Mouse (Mus musculus) testis, adult 2 months (tissue): ENCODE results near the gene Slc2a5.

ENCODE experiments used
- CTCF ChIP-seq: fragments of 200-500 bp; IDR thresholded peaks from 2 replicates; pipeline ENCODE4 v1.5.1; 2012; ENCODE audit warnings: low read depth, mild to moderate bottlenecking, inconsistent platforms, low read length, moderate library complexity; ENCODE audit not compliant: control insufficient read depth, insufficient read depth, insufficient replicate concordance
- POLR2A ChIP-seq: fragments of 200-500 bp; IDR thresholded peaks from 2 replicates; pipeline ENCODE4 v1.6.1; 2012; ENCODE audit warnings: low read depth, mild to moderate bottlenecking, inconsistent platforms, low read length, moderate library complexity; ENCODE audit not compliant: control insufficient read depth

DNA sequence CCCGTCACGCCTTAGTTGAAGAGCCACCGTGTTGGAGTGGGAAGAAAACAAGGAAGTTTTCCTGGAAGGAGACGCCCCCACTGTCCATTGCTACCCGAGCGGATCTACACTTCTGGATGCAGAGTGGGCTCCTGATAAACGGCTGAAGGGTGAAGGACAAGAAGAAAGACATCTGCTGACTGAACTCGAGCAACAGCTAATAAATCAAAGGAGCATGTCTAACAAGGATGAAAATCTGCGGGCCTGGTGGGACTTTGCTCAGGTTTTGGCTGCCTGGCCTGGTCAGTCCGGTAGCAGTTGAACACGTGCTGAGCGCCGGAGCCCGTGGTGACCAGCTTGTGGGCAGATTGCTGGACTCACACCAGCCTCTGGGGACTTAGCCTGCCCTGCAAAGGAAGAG lies 557 bp downstream of the Slc2a5 start:
- TF ChIP-seq POLR2A: no peak
- no peak for TF ChIP-seq CTCF
